Mouse (Mus musculus): ENCODE results near the gene Armc5. TPM values are rescaled to one million over a fixed set of nuclear protein-coding genes. Genes with fewer than 3 reads are reported as not detected.

The Armc5 gene
- polyA plus RNA-seq (2015; fragmentation: Illumina TruSeq; extraction: RNeasy Lipid Tissue Mini Kit (QIAGEN cat#74804); ENCODE audit: low read depth, low replicate concordance), result 7.4 TPM

GRCm38 (mm10) chr7:128236856-128237592, at the start of gene Armc5:
Armc5 (plus strand) TSS chr7:128237342.

DNA sequence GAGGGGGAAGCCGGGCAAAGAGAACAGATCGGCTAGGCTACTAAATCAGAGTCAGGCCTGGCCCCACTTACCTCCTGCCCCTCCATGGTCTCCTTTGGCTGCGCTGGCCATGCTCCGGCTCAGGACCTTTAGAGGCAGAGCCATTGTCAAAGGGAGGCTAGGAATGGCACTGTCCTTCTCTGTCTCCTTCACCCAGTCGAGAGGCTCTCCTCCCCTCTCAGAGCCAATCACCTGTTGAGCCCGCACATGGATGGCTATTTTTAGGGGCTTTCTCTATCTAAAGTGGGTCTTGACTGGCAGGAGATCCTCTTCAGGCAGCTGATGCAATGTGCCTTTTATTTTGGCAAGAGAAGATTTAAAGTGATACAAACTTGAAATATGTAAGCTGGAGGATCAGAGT, 31.0 kb upstream of the Armc5 start, which contains the start of gene Cox6a2:
TSS of gene Cox6a2 (minus strand) at position 236 of the 400 bp plus-strand sequence.

DNA sequence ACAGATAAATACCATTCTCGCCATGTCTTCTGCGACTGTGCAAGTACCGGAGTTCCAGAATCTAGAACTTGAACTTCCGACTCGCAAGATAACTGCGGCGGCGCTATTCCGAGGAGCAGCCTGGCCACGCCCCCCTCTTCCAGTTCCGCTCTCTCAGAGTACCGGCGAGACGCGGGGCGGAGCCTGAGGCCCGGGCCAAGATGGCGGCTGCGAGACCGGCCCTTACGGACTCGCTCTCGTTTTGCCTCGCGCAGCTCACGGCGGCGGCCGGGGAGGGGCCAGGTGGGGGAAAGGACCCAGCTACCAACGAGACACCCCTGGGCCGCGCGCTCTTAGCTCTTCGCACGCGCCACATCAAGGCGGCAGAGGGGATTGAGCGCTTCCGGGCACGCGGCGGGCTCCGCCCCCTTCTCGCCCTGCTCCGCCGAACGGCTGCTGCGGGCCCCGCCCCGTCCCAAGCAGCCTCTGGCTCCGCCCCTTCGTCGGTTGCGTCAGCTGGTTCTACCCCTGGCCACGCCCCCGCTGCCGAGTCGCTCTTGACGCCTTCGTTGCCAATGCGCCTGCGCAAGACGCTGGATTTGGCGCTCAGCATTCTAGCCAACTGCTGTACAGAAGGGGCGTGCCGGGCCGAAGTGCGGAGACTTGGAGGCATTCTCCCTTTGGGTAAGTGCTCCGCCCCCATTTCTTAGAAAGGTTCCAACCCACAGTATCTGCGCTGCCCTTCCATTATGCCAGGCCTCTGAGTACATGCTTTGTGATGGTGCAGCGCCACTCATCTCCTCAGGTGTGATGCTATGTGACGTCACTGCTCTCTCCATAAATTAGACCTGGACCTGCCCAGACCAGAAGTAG, 1.0 kb downstream of the Armc5 start, which contains the start of gene 9130023H24Rik:
TSS of gene 9130023H24Rik (minus strand) at position 105 of the 852 bp plus-strand sequence.

DNA sequence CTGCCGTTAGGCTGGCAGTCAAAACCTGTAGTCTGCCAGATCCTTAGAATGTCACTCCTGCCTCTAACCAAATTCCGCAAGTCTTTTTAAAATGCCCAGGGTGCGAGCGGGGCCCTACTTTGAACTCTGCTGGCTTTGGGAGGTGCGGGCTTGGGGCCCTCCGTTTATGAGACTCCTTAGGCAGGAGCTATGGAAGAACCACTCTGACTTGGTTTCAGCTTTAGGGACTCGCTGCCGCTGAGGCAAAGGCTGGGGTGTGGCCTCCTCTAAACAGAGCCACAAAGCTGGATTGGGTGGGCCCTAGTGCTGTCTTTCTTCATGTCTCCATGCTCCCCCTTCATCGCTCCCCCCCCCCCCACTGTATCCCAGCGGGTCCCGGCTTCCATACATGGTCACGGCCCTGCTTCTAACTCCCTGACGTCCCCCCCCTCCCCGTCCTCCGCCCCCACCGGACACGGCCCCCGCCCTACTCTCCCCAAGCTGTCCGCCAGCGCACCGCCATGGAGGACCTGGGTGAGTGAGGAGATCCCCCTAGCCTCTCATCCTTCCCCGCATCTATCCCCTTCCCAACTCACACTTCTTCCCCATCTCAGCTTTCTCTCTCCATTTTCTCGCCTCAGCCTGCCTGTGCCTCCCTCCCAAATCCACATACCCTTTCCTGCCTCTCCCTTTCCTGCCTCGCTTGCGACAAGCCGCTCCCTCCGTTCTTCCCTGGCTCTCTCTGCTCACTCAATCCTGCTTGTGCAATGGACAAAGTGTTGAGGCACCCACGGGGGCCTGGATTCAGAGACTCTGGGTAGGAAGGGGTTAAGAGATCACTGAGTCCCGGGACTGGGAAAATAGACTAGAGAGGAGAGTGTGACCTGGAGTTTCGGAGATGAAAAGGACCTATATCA, 9.6 kb downstream of the Armc5 start, which contains the start of gene Tgfb1i1:
TSS of gene Tgfb1i1 (plus strand) at position 317 of the 896 bp plus-strand sequence.

DNA sequence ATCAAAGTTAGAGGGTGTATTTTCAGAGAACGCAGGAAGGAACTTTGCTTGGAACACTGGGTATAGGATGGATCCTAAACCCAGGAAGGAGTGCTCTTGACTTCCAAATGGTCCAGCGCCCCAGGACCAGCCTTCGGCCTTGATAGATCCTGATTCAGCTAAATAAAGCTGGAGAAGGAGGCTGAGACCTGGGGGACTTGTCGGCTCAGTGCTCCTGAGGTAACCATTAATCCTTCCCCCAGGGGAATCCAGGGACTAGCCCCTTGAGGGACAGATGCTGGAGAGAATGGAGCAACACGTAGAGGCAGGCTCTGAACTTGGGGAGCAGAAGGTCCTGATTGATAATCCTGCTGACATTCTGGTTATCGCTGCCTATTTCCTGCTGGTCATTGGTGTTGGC, 28.3 kb downstream of the Armc5 start, which contains the start of gene Slc5a2:
TSS of gene Slc5a2 (plus strand) at position 247 of the 400 bp plus-strand sequence.

Other genes starting within 250 kb of the Armc5 start
- gene Pycard, start 243.5 kb upstream of the Armc5 start, polyA plus RNA-seq (2015; fragmentation: Illumina TruSeq; extraction: RNeasy Lipid Tissue Mini Kit (QIAGEN cat#74804); ENCODE audit: low read depth, low replicate concordance), result 4.3 TPM
- gene Trim72, start 233.4 kb upstream of the Armc5 start, polyA plus RNA-seq (2015; fragmentation: Illumina TruSeq; extraction: RNeasy Lipid Tissue Mini Kit (QIAGEN cat#74804); ENCODE audit: low read depth, low replicate concordance), result 0.34 TPM
- 11.5 TPM for gene Itgam, start 174.7 kb upstream of the Armc5 start, polyA plus RNA-seq (2015; fragmentation: Illumina TruSeq; extraction: RNeasy Lipid Tissue Mini Kit (QIAGEN cat#74804); ENCODE audit: low read depth, low replicate concordance)
- gene Gm49368, start 174.7 kb upstream of the Armc5 start, polyA plus RNA-seq (2015; fragmentation: Illumina TruSeq; extraction: RNeasy Lipid Tissue Mini Kit (QIAGEN cat#74804); ENCODE audit: low read depth, low replicate concordance), result not detected
- gene Itgax, start 107.8 kb upstream of the Armc5 start, polyA plus RNA-seq (2015; fragmentation: Illumina TruSeq; extraction: RNeasy Lipid Tissue Mini Kit (QIAGEN cat#74804); ENCODE audit: low read depth, low replicate concordance), result not detected
- gene Itgad, start 83.0 kb upstream of the Armc5 start, polyA plus RNA-seq (2015; fragmentation: Illumina TruSeq; extraction: RNeasy Lipid Tissue Mini Kit (QIAGEN cat#74804); ENCODE audit: low read depth, low replicate concordance), result 1.2 TPM
- gene Cox6a2, start 31.0 kb upstream of the Armc5 start, polyA plus RNA-seq (2015; fragmentation: Illumina TruSeq; extraction: RNeasy Lipid Tissue Mini Kit (QIAGEN cat#74804); ENCODE audit: low read depth, low replicate concordance), result 21.9 TPM
- gene 9130023H24Rik, start 689 bp downstream of the Armc5 start, polyA plus RNA-seq (2015; fragmentation: Illumina TruSeq; extraction: RNeasy Lipid Tissue Mini Kit (QIAGEN cat#74804); ENCODE audit: low read depth, low replicate concordance), result 2.5 TPM
- gene Tgfb1i1, start 9.5 kb downstream of the Armc5 start, polyA plus RNA-seq (2015; fragmentation: Illumina TruSeq; extraction: RNeasy Lipid Tissue Mini Kit (QIAGEN cat#74804); ENCODE audit: low read depth, low replicate concordance), result 11.5 TPM
- gene Slc5a2, start 28.3 kb downstream of the Armc5 start, polyA plus RNA-seq (2015; fragmentation: Illumina TruSeq; extraction: RNeasy Lipid Tissue Mini Kit (QIAGEN cat#74804); ENCODE audit: low read depth, low replicate concordance), result not detected
- 17.9 TPM for gene BC017158, start 60.8 kb downstream of the Armc5 start, polyA plus RNA-seq (2015; fragmentation: Illumina TruSeq; extraction: RNeasy Lipid Tissue Mini Kit (QIAGEN cat#74804); ENCODE audit: low read depth, low replicate concordance)
- gene Rgs10, start 181.4 kb downstream of the Armc5 start, polyA plus RNA-seq (2015; fragmentation: Illumina TruSeq; extraction: RNeasy Lipid Tissue Mini Kit (QIAGEN cat#74804); ENCODE audit: low read depth, low replicate concordance), result 102 TPM
- gene Tial1, start 224.4 kb downstream of the Armc5 start, polyA plus RNA-seq (2015; fragmentation: Illumina TruSeq; extraction: RNeasy Lipid Tissue Mini Kit (QIAGEN cat#74804); ENCODE audit: low read depth, low replicate concordance), result 115 TPM

All from brain, adult 10 weeks (tissue).